ENCODE assay signal across 8 mouse cellular contexts in the genomic region with DNA sequence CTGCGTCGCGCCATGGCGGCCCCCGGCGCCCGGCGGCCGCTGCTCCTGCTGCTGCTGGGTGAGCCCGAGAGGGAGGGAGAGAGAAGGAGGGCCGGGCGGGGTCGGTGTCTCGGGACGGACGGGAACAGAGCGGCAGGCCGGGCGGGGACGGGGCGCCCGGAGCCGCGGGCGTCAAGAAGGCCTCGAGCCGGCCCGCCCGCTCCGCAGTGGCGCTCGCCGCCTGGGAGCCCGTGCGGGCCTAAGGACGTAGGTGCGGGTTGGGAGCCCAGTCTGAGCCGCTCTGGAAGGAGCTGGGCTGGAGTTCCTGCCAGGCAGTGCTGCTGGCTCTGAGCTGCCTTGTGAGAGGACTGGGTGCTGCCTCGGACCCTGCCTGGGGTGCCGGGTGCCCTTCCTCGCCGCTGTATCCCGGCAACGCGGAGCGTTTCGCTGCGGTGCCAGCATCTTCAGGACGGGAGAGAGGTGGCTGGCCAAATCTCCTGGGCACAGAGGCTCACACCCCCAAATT. TPM values are rescaled to one million over a fixed set of nuclear protein-coding genes. Genes with fewer than 3 reads are reported as not detected.
DNase-seq lines count a peak whose midpoint lies in the region; ATAC-seq and TF ChIP-seq lines count a peak whose summit lies in the region.

No protein-coding gene starts in this region.

- H3K27ac ChIP-seq in neural tube, embryonic 11.5 days (ENCODE audit: low read depth, low read length): 0 out of 2 replicates have a peak overlapping the region, but pooled peaks have one; percentile 49
- H3K27ac ChIP-seq in hindbrain, embryonic 10.5 days: peak overlapping the region; percentile 93
- peak overlapping the region; percentile 92 for H3K27ac ChIP-seq in lung, postnatal 0 days (ENCODE audit: low read length)

- under 1% methylated on average over 39 of the region's 49 CpGs for WGBS in neural tube, embryonic 11.5 days
- WGBS in hindbrain, embryonic 10.5 days: under 1% methylated on average over 49 of the region's 49 CpGs
- under 1% methylated on average over 34 of the region's 49 CpGs for WGBS in lung, postnatal 0 days

- H3K36me3 ChIP-seq in neural tube, embryonic 11.5 days (ENCODE audit: control insufficient read depth, insufficient read depth, low read length): no peaks in the 10 kb centered on the region
- H3K36me3 ChIP-seq in hindbrain, embryonic 10.5 days: no peaks in the 10 kb centered on the region
- no peaks in the 10 kb centered on the region for H3K36me3 ChIP-seq in lung, postnatal 0 days (ENCODE audit: insufficient read depth, low read length)

- peaks cover 5% of the 10 kb centered on the region for H3K4me1 ChIP-seq in neural tube, embryonic 11.5 days (ENCODE audit: control insufficient read depth, insufficient read depth, low read length)
- peaks cover 16% of the 10 kb centered on the region for H3K4me1 ChIP-seq in hindbrain, embryonic 10.5 days (replicated peaks)
- H3K4me1 ChIP-seq in lung, postnatal 0 days (ENCODE audit: insufficient read depth, low read depth, low read length): peaks cover 10% of the 10 kb centered on the region; the same call in 1 of the 2 replicates

- H3K9me3 ChIP-seq in neural tube, embryonic 11.5 days (ENCODE audit: control insufficient read depth, low read length): no peaks in the 10 kb centered on the region
- no peaks in the 10 kb centered on the region for H3K9me3 ChIP-seq in hindbrain, embryonic 10.5 days
- no peaks in the 10 kb centered on the region for H3K9me3 ChIP-seq in lung, postnatal 0 days (ENCODE audit: low read length)

- peak; percentile 66 for ATAC-seq in neural tube, embryonic 11.5 days (ENCODE audit: insufficient read depth, low FRiP score, low TSS enrichment)
- ATAC-seq in lung, postnatal 0 days: peak; percentile 71

- no peak for TF ChIP-seq EP300 in lung, postnatal 0 days (IDR thresholded peaks at IDR 0.05)

- H3K9ac ChIP-seq in neural tube, embryonic 11.5 days (ENCODE audit: low read length): peak overlapping the region; percentile 97
- H3K9ac ChIP-seq in lung, postnatal 0 days (replicated peaks; ENCODE audit: low read depth): peak overlapping the region; percentile 93

- no peak for TF ChIP-seq CTCF in lung, postnatal 0 days (IDR thresholded peaks at IDR 0.05)

- no peak for DNase-seq in neural tube, embryonic 11.5 days (ENCODE audit: low spot score)
- DNase-seq in neural tube, embryonic 10.5 days (ENCODE audit: extremely low spot score, low spot score): no peak
- DNase-seq in c-Kit-negative CD71-positive TER-119-positive erythroid progenitor cells, embryonic 14.5 days (ENCODE audit: low read depth, low spot score): peak; percentile 25
- DNase-seq in hindbrain, embryonic 10.5 days (ENCODE audit: low spot score): no peak
- DNase-seq in lung, postnatal 0 days (ENCODE audit: low spot score): peak; percentile 33
- no peak for DNase-seq in cerebellum, adult 8-10 months
- no peak for DNase-seq in natural killer cell, adult 2 months (ENCODE audit: low spot score in 2 of 2)
- DNase-seq in gastrocnemius, adult 18-20 months (ENCODE audit: low spot score): no peak

- peak overlapping the region; percentile 85 for H3K4me2 ChIP-seq in neural tube, embryonic 11.5 days (ENCODE audit: low read depth)
- H3K4me2 ChIP-seq in lung, postnatal 0 days (replicated peaks; ENCODE audit: low read depth, low read length): peak overlapping the region; percentile 82

- H3K4me3 ChIP-seq in neural tube, embryonic 11.5 days (ENCODE audit: low read depth, low read length): peak overlapping the region; percentile 99
- peak overlapping the region; percentile 100 for H3K4me3 ChIP-seq in hindbrain, embryonic 10.5 days
- H3K4me3 ChIP-seq in lung, postnatal 0 days (ENCODE audit: low read depth, low read length): peak overlapping the region; percentile 97

- H3K27me3 ChIP-seq in neural tube, embryonic 11.5 days (ENCODE audit: control insufficient read depth, insufficient read depth, low read length): no peaks in the 10 kb centered on the region
- H3K27me3 ChIP-seq in hindbrain, embryonic 10.5 days (ENCODE audit: insufficient read depth, poor library complexity, severe bottlenecking): no peaks in the 10 kb centered on the region
- no peaks in the 10 kb centered on the region for H3K27me3 ChIP-seq in lung, postnatal 0 days (replicated peaks; ENCODE audit: insufficient read depth, low read length)

RNA-seq across cellular contexts. Expression of gene Lamp1, which starts 0.5 kb away (rescaled TPM):
- 258 and 279 TPM in 2 replicates for polyA plus RNA-seq in neural tube, embryonic 11.5 days (2014; fragmentation: Nextera tagmentation; extraction: Ambion mirVana)
- 218 and 231 TPM in 2 replicates for polyA plus RNA-seq in hindbrain, embryonic 10.5 days (2016; fragmentation: Nextera tagmentation; extraction: Ambion mirVana)
- 508 and 522 TPM in 2 replicates for polyA plus RNA-seq in lung, postnatal 0 days (2015; fragmentation: Nextera tagmentation; extraction: Ambion mirVana)
- 100 to 1,000 TPM; 401 to 443 TPM for total RNA-seq in gastrocnemius, adult 18-20 months (2021)

RNA-seq across cellular contexts. Expression of gene Grtp1, which starts 41.0 kb away (rescaled TPM):
- polyA plus RNA-seq in neural tube, embryonic 11.5 days (2014; fragmentation: Nextera tagmentation; extraction: Ambion mirVana): 13.5 and 13.8 TPM in 2 replicates
- polyA plus RNA-seq in hindbrain, embryonic 10.5 days (2016; fragmentation: Nextera tagmentation; extraction: Ambion mirVana): 14.5 and 16.5 TPM in 2 replicates
- 2.0 and 2.5 TPM in 2 replicates for polyA plus RNA-seq in lung, postnatal 0 days (2015; fragmentation: Nextera tagmentation; extraction: Ambion mirVana)
- total RNA-seq in gastrocnemius, adult 18-20 months (2021): 10 to 100 TPM; 11.5 to 15.0 TPM

RNA-seq across cellular contexts. Expression of gene Cul4a, which starts 54.0 kb away (rescaled TPM):
- 90.2 and 99.5 TPM in 2 replicates for polyA plus RNA-seq in neural tube, embryonic 11.5 days (2014; fragmentation: Nextera tagmentation; extraction: Ambion mirVana)
- 72.8 and 83.9 TPM in 2 replicates for polyA plus RNA-seq in hindbrain, embryonic 10.5 days (2016; fragmentation: Nextera tagmentation; extraction: Ambion mirVana)
- 59.5 and 61.2 TPM in 2 replicates for polyA plus RNA-seq in lung, postnatal 0 days (2015; fragmentation: Nextera tagmentation; extraction: Ambion mirVana)
- total RNA-seq in gastrocnemius, adult 18-20 months (2021): 10 to 100 TPM; 67.0 to 69.3 TPM

RNA-seq across cellular contexts. Expression of gene Pcid2, which starts 54.2 kb away (rescaled TPM):
- 52.9 and 53.4 TPM in 2 replicates for polyA plus RNA-seq in neural tube, embryonic 11.5 days (2014; fragmentation: Nextera tagmentation; extraction: Ambion mirVana)
- polyA plus RNA-seq in hindbrain, embryonic 10.5 days (2016; fragmentation: Nextera tagmentation; extraction: Ambion mirVana): 58.4 and 63.5 TPM in 2 replicates
- 17.5 and 18.0 TPM in 2 replicates for polyA plus RNA-seq in lung, postnatal 0 days (2015; fragmentation: Nextera tagmentation; extraction: Ambion mirVana)
- 1 to 10 TPM; 6.9 to 7.3 TPM for total RNA-seq in gastrocnemius, adult 18-20 months (2021)

Comparison
In these comparisons a context has a peak if more than half of its experiments do, and no peak if none do; other contexts are left out.
1. DNase-seq: peak in c-Kit-negative CD71-positive TER-119-positive erythroid progenitor cells, embryonic 14.5 days (single experiment) and lung, postnatal 0 days (single experiment); none in neural tube, embryonic 11.5 days (single experiment), neural tube, embryonic 10.5 days (single experiment), hindbrain, embryonic 10.5 days (single experiment), cerebellum, adult 8-10 months (single experiment), natural killer cell, adult 2 months (0 of 2) and gastrocnemius, adult 18-20 months (single experiment).
2. Peak in every context shown above with its lines, with median percentiles within 50 percentile points of each other: H3K27ac ChIP-seq and H3K4me3 ChIP-seq.